Mouse (Mus musculus): ENCODE measurements around the gene Epsti1.

DNA sequence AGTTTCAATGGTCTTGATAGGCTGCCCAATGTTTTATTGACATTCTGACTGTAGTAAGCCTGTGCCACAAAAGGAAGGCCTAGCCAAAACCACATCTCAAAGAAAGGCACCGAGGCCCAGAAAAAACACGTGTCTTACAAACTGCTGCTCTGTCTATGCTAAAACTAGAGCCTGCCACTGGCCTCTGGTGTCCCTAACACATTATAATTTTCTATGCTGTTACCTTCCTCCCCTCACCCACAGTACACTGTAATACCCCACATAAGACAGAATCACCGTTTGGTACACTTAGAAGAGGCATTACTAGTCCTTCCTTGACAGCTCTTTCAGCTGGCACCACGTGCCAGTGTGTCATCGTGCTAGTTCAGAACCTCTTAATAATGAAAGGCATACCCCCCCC lies 36.4 kb upstream of the Epsti1 start:
- TF ChIP-seq CTCF (IDR thresholded peaks at IDR 0.05; ENCODE audit: extremely low read depth, insufficient read depth, low read length) (no peak), POLR2A (IDR thresholded peaks at IDR 0.05; ENCODE audit: extremely low read depth, insufficient read depth, low read length) (no peak)
